Comparison of ENCODE assay signal across 25 mouse cellular contexts in the genomic region with DNA sequence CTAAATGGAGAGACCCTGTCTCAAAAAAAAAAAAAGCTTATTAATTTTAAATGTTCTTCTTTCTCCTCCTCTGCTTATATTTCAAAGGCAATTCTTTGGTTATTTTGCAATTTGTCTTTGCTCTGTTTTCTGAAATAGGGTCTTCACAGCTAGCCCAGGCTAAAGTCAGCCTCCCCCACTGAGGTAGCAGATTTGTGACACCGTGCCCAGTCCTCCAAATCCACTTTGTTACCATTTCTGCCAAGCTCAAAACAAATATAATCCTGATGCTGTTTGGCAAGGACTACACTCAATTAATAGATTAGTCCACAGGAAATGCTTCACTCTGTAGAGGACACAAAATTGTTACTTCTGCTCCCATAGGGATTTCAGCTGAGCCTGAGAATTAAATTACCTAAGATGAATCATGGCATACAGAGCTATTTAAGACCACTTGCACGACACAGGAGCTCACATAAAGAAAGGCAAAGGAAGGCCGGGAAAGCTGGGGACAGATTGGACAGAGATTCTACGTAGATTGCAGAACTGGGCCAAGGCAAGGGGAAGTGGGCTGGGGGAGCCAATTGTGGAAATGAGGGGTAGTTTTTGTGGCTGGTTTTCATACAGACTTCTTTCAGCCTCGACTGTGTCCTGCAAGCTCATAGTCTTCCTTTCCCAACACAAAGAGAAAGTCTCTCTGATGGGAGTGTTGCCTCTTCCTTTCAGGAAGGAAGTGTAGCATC. TPM values are rescaled to one million over a fixed set of nuclear protein-coding genes. Genes with fewer than 3 reads are reported as not detected.
A peak's percentile ranks its signal among the peaks of the same experiment; 100 is the strongest.
DNase-seq lines count a peak whose midpoint lies in the region; ATAC-seq and TF ChIP-seq lines count a peak whose summit lies in the region.
"Had no signal": no experiment of that assay in that cellular context is flagged by ENCODE, and none has a peak within 500 bp of the region (broad histone marks: within the 10 kb centered on the region; RNA-seq: fewer than 3 reads in every experiment).

No protein-coding gene starts in this region.

- peak; percentile 27 for DNase-seq in hindbrain, postnatal 0 days (ENCODE audit: low spot score)
- no peak for DNase-seq in hindbrain, embryonic 14.5 days (ENCODE audit: low spot score)
- peak; percentile 25 for DNase-seq in brain, embryonic 14.5 days (ENCODE audit: low read depth)
- DNase-seq: adrenal gland, adult 2 months; adrenal gland, postnatal 36 days; cerebellum, adult 11-12 months; cerebellum, adult 9-11 months; embryo, embryonic 11 days; gastrocnemius, adult 2 months; gastrocnemius, postnatal 25 days; heart, adult 11 months; heart, postnatal 14 days had no signal

- H3K9ac ChIP-seq in hindbrain, postnatal 0 days (replicated peaks; ENCODE audit: low read length), result no peak overlapping the region
- H3K9ac ChIP-seq in hindbrain, embryonic 14.5 days, result no peak overlapping the region
- H3K9ac ChIP-seq in neural tube, embryonic 14.5 days (replicated peaks; ENCODE audit: low read depth, low read length), result no peak overlapping the region
- no peak overlapping the region for H3K9ac ChIP-seq in neural tube, embryonic 15.5 days (replicated peaks)
- H3K9ac ChIP-seq in heart, embryonic 11.5 days (ENCODE audit: low read depth, low read length), result no peak overlapping the region
- H3K9ac ChIP-seq: embryonic facial prominence, embryonic 15.5 days; heart, embryonic 15.5 days; intestine, embryonic 15.5 days had no signal

- H3K4me3 ChIP-seq in hindbrain, postnatal 0 days (ENCODE audit: low read length), result no peak overlapping the region
- H3K4me3 ChIP-seq in hindbrain, embryonic 14.5 days (replicated peaks; ENCODE audit: low read length), result no peak overlapping the region
- H3K4me3 ChIP-seq in neural tube, embryonic 14.5 days (ENCODE audit: low read depth, low read length), result no peak overlapping the region
- no peak overlapping the region for H3K4me3 ChIP-seq in neural tube, embryonic 15.5 days (replicated peaks)
- no peak overlapping the region for H3K4me3 ChIP-seq in heart, embryonic 11.5 days (ENCODE audit: low read depth, low read length)
- H3K4me3 ChIP-seq: embryonic facial prominence, embryonic 15.5 days; erythroblast, embryonic 14.5 days; forebrain, embryonic 10.5 days; gastrocnemius, adult 2 months; heart, embryonic 10.5 days; heart, embryonic 15.5 days; hindbrain, embryonic 10.5 days; intestine, embryonic 15.5 days had no signal

- WGBS in hindbrain, postnatal 0 days, result 57% methylated on average over 5 of the region's 5 CpGs
- 59% methylated on average over 5 of the region's 5 CpGs for WGBS in hindbrain, embryonic 14.5 days
- 56% methylated on average over 5 of the region's 5 CpGs for WGBS in neural tube, embryonic 14.5 days
- WGBS in neural tube, embryonic 15.5 days, result 53% methylated on average over 5 of the region's 5 CpGs
- 67% methylated on average over 5 of the region's 5 CpGs for WGBS in heart, embryonic 11.5 days (ENCODE audit: insufficient replicate concordance)

- no peaks in the 10 kb centered on the region for H3K9me3 ChIP-seq in hindbrain, postnatal 0 days (ENCODE audit: low read length)
- H3K9me3 ChIP-seq in hindbrain, embryonic 14.5 days (ENCODE audit: control insufficient read depth, low read length), result no peaks in the 10 kb centered on the region
- H3K9me3 ChIP-seq in neural tube, embryonic 14.5 days (ENCODE audit: control insufficient read depth, low read length), result no peaks in the 10 kb centered on the region
- no peaks in the 10 kb centered on the region for H3K9me3 ChIP-seq in neural tube, embryonic 15.5 days (replicated peaks)
- no peaks in the 10 kb centered on the region for H3K9me3 ChIP-seq in heart, embryonic 11.5 days (replicated peaks; ENCODE audit: control insufficient read depth, low read length)
- H3K9me3 ChIP-seq: embryonic facial prominence, embryonic 15.5 days; forebrain, embryonic 10.5 days; heart, embryonic 10.5 days; heart, embryonic 15.5 days; hindbrain, embryonic 10.5 days; intestine, embryonic 15.5 days had no signal

- no peak for TF ChIP-seq CTCF in hindbrain, postnatal 0 days (IDR thresholded peaks at IDR 0.05; ENCODE audit: low read depth)
- no peak for TF ChIP-seq CTCF in brain, embryonic 14.5 days (IDR thresholded peaks at IDR 0.05; ENCODE audit: borderline replicate concordance, extremely low read depth, insufficient read depth, insufficient read length)

- H3K36me3 ChIP-seq in hindbrain, postnatal 0 days (ENCODE audit: insufficient read depth, low read length), result no peaks in the 10 kb centered on the region
- H3K36me3 ChIP-seq in hindbrain, embryonic 14.5 days (replicated peaks; ENCODE audit: control insufficient read depth, insufficient read depth), result no peaks in the 10 kb centered on the region
- H3K36me3 ChIP-seq in neural tube, embryonic 14.5 days (ENCODE audit: control insufficient read depth, insufficient read depth, low read length), result no peaks in the 10 kb centered on the region
- no peaks in the 10 kb centered on the region for H3K36me3 ChIP-seq in neural tube, embryonic 15.5 days
- no peaks in the 10 kb centered on the region for H3K36me3 ChIP-seq in heart, embryonic 11.5 days (ENCODE audit: control insufficient read depth, insufficient read depth, low read length)
- H3K36me3 ChIP-seq: embryonic facial prominence, embryonic 15.5 days; forebrain, embryonic 10.5 days; heart, embryonic 10.5 days; heart, embryonic 15.5 days; hindbrain, embryonic 10.5 days; intestine, embryonic 15.5 days had no signal

- peaks cover 20% of the 10 kb centered on the region for H3K4me1 ChIP-seq in hindbrain, postnatal 0 days (ENCODE audit: insufficient read depth, low read length)
- H3K4me1 ChIP-seq in hindbrain, embryonic 14.5 days (replicated peaks; ENCODE audit: control insufficient read depth, insufficient read depth, low read length), result peaks cover 22% of the 10 kb centered on the region
- peaks cover 8% of the 10 kb centered on the region; the same call in 1 of the 2 replicates for H3K4me1 ChIP-seq in neural tube, embryonic 14.5 days (ENCODE audit: control insufficient read depth, insufficient read depth, low read length)
- peaks cover 21% of the 10 kb centered on the region for H3K4me1 ChIP-seq in neural tube, embryonic 15.5 days
- peaks cover 31% of the 10 kb centered on the region for H3K4me1 ChIP-seq in heart, embryonic 11.5 days (ENCODE audit: control insufficient read depth, insufficient read depth, low read length)

- no peaks in the 10 kb centered on the region for H3K27me3 ChIP-seq in hindbrain, postnatal 0 days (ENCODE audit: insufficient read depth, low read length)
- H3K27me3 ChIP-seq in hindbrain, embryonic 14.5 days (ENCODE audit: control insufficient read depth, insufficient read depth, low read length), result no peaks in the 10 kb centered on the region
- no peaks in the 10 kb centered on the region for H3K27me3 ChIP-seq in neural tube, embryonic 14.5 days (ENCODE audit: control insufficient read depth, insufficient read depth, low read length)
- H3K27me3 ChIP-seq in neural tube, embryonic 15.5 days (replicated peaks), result no peaks in the 10 kb centered on the region
- H3K27me3 ChIP-seq in heart, embryonic 11.5 days (ENCODE audit: control insufficient read depth, insufficient read depth, low read length), result no peaks in the 10 kb centered on the region
- H3K27me3 ChIP-seq: CH12.LX; intestine, embryonic 15.5 days had no signal

- TF ChIP-seq POLR2A in brain, embryonic 14.5 days (IDR thresholded peaks at IDR 0.05; ENCODE audit: borderline replicate concordance, extremely low read depth, insufficient read depth, insufficient read length, poor library complexity, severe bottlenecking), result no peak

- H3K27ac ChIP-seq in hindbrain, postnatal 0 days, result peak overlapping the region; percentile 48; the same call in 1 of the 2 replicates
- H3K27ac ChIP-seq in hindbrain, embryonic 14.5 days, result no peak overlapping the region; the same call in 1 of the 2 replicates
- H3K27ac ChIP-seq in neural tube, embryonic 14.5 days (ENCODE audit: low read depth, low read length), result peak overlapping the region; percentile 22; the same call in 1 of the 2 replicates
- H3K27ac ChIP-seq in neural tube, embryonic 15.5 days (replicated peaks), result no peak overlapping the region
- H3K27ac ChIP-seq in heart, embryonic 11.5 days (ENCODE audit: low read depth, low read length), result no peak overlapping the region
- H3K27ac ChIP-seq: embryonic facial prominence, embryonic 15.5 days; forebrain, embryonic 10.5 days; gastrocnemius, adult 2 months; heart, embryonic 10.5 days; heart, embryonic 15.5 days; hindbrain, embryonic 10.5 days; intestine, embryonic 15.5 days had no signal

- no peak for ATAC-seq in hindbrain, postnatal 0 days
- no peak for ATAC-seq in hindbrain, embryonic 14.5 days (ENCODE audit: low FRiP score)
- no peak for ATAC-seq in neural tube, embryonic 14.5 days (ENCODE audit: low read depth)
- no peak for ATAC-seq in neural tube, embryonic 15.5 days (ENCODE audit: low FRiP score)
- peak; percentile 54 for ATAC-seq in megakaryocyte progenitor cell, adult 5-6 weeks (replicated peaks; ENCODE audit: poor library complexity)
- no peak for ATAC-seq in heart, embryonic 11.5 days (replicated peaks; ENCODE audit: insufficient number of reproducible peaks, low FRiP score, low TSS enrichment)
- ATAC-seq: forebrain, embryonic 14.5 days; intestine, embryonic 15.5 days had no signal

- H3K4me2 ChIP-seq in hindbrain, postnatal 0 days (ENCODE audit: low read depth, low read length), result no peak overlapping the region
- H3K4me2 ChIP-seq in hindbrain, embryonic 14.5 days (replicated peaks), result no peak overlapping the region
- H3K4me2 ChIP-seq in neural tube, embryonic 14.5 days (ENCODE audit: low read depth, low read length), result no peak overlapping the region
- H3K4me2 ChIP-seq in neural tube, embryonic 15.5 days, result no peak overlapping the region
- no peak overlapping the region for H3K4me2 ChIP-seq in heart, embryonic 11.5 days
- H3K4me2 ChIP-seq: embryonic facial prominence, embryonic 15.5 days; heart, embryonic 15.5 days; intestine, embryonic 15.5 days had no signal

RNA-seq across cellular contexts. Expression of a gene that starts 58.4 kb away (rescaled TPM):
- 841 and 932 TPM in 2 replicates for total RNA-seq in hindbrain, postnatal 0 days (2014; rRNA removed)
- 3,128 and 3,189 TPM in 2 replicates for polyA plus RNA-seq in hindbrain, postnatal 0 days (2015; fragmentation: Nextera tagmentation; extraction: Ambion mirVana)
- 2,858 and 2,871 TPM in 2 replicates for polyA plus RNA-seq in hindbrain, embryonic 14.5 days (2014; fragmentation: Nextera tagmentation; extraction: Ambion mirVana)
- 3,412 and 3,701 TPM in 2 replicates for polyA plus RNA-seq in neural tube, embryonic 14.5 days (2014; fragmentation: Nextera tagmentation; extraction: Ambion mirVana)
- polyA plus RNA-seq in neural tube, embryonic 15.5 days (2015; fragmentation: Nextera tagmentation; extraction: Ambion mirVana), result 3,061 and 3,386 TPM in 2 replicates
- polyA plus RNA-seq in brain, embryonic 14.5 days (2012; rRNA removed), result 919 and 1,119 TPM in 2 replicates
- 664 and 692 TPM in 2 replicates for total RNA-seq in megakaryocyte progenitor cell, adult 5-6 weeks (2015)
- total RNA-seq in megakaryocyte progenitor cell, adult 5-6 weeks (2017), result 1,536 and 1,800 TPM in 2 replicates
- polyA plus RNA-seq in heart, embryonic 11.5 days (2014; fragmentation: Nextera tagmentation; extraction: Ambion mirVana), result 724 and 789 TPM in 2 replicates

Comparison
In these comparisons a context has a peak if more than half of its experiments do, and no peak if none do; other contexts are left out.
1. H3K27ac ChIP-seq: peak in hindbrain, postnatal 0 days (single experiment) and neural tube, embryonic 14.5 days (single experiment); none in hindbrain, embryonic 14.5 days (single experiment), neural tube, embryonic 15.5 days (single experiment) and heart, embryonic 11.5 days (single experiment).